Mouse (Mus musculus) adrenal gland (tissue): Measurements from ENCODE around the gene Gm14434.
"Not testable (repeated sequence)": the region's sequence is repeated elsewhere in the genome, so short reads cannot be mapped to it uniquely, and the experiment has no call there.

Experiments used
- intact Hi-C: fragments of 180-260 bp; cut with DNase I; formaldehyde crosslinking; loops from one replicate; pipeline ENCODE4 v1.15.1; 2025
- long read RNA-seq, 2 experiments: library from polyadenylated mRNA; unstranded; transcript quantifications; one replicate each; pipeline ENCODE4 v2.0.0; 2020; ENCODE audit warnings: borderline replicate concordance in 1 of 2; ENCODE audit not compliant: insufficient replicate concordance in 1 of 2

Gene Gm14434
- long read RNA-seq, experiment 1, partial matches to known transcripts: 2 of 7 reads
- long read RNA-seq, experiment 1, other reads (novel, unspliced or antisense): 2 of 7 reads
- long read RNA-seq, experiment 2, partial matches to known transcripts: 0 of 2 reads
- long read RNA-seq, experiment 2, other reads (novel, unspliced or antisense): 1 of 2 reads

GRCm38 (mm10) chr2:176486683-176487082 lies at the start of gene Gm14434:
Gene Gm14434 (minus strand): TSS chr2:176486783.
- intact Hi-C loops: not testable (repeated sequence)

GRCm38 (mm10) chr2:176520756-176521155 lies 34.2 kb upstream of the Gm14434 start, which contains the start of gene Zfp967:
Gene Zfp967 (plus strand): TSS chr2:176521056.
- intact Hi-C loops: not testable (repeated sequence)

GRCm38 (mm10) chr2:176423294-176423693 lies 63.3 kb downstream of the Gm14434 start, which contains the start of gene Gm14435:
Gene Gm14435 (plus strand): TSS chr2:176423594.
- intact Hi-C loops: not testable (repeated sequence)
